Mouse (Mus musculus) urinary bladder, adult 18-20 months (tissue): ENCODE results near the gene Kdm4b.
A peak's percentile ranks its signal among the peaks of the same experiment; 100 is the strongest.

Source experiments
- DNase-seq, 2 experiments: peaks; one replicate each; pipeline ENCODE4 v3.0.0; 2022; ENCODE audit warnings: low spot score in 2 of 2, mixed read lengths in 2 of 2

Kdm4b gene

DNA sequence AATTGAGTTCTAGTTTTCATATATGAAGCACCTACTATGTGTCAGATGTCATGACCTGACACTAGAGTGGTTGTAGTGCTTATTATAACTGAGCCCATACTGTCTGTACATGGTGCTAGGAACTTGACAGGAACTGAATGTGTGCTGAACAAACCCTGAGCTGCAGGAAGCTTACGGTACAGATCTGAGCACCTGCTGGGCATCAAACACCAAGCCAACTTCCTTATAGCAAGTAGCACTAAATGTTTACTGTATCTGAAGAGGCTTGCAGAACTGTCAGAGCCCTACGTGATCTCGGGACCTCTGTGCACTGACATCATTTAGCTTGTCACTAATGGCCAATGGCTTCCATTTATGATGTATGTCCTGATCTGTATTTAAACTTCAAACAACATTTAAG lies 105.7 kb downstream of the Kdm4b start:
- DNase-seq, result no peak

DNA sequence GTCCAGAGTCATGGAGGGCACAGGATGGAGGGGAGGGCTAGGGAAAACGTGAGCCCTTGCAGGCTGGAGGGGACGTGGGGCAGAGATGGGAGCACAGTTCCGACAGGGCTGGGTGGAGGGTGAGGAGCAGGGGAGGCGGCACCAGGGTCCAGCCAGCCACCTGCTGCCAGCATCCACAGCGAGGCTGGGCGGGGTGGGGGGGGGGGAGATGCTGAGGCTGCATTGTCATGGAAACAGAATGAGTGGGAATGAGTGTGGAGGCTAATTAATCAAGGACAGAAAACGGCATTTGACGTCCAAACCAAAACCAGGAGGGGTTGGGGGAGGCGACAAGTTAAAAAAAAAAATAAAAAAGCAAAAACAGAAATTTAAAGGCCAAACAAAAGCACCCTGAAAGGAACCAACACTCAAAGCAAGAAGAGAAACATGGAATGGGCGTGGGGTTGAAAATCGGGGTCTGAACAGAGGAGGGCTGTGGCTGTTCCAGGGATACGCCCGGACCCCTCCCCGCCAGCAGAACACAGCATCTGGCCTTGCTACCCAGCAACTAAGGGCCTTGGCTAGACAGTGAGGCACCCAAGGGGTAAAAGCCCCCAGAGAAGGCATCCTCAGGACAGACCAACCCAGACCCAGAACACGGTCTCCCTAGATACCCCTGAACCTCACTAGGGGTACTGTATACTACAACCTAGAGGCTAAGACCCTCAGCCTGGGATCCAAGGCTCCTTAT lies 114.0 kb downstream of the Kdm4b start:
- DNase-seq, result no peak

DNA sequence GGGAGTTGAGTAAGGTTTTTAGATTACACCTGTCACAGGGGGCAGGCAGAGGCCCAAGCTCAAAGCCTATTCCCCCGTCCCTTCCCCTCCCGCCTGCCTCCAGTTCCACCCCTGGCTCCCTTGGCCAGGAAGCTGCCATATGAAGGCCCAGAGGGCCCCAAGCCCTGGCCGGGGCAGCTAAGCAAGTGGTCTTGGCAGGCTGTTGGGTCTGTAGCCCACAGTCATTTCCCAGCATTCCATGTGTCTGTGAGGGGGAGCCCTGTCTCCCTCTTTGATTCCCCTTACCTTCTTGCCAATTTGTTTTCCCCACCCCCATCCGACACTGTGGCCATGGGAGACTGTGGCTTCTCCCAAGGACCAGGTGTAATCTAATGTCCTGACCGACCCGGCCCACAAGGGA lies 116.5 kb downstream of the Kdm4b start:
- no peak for DNase-seq

DNA sequence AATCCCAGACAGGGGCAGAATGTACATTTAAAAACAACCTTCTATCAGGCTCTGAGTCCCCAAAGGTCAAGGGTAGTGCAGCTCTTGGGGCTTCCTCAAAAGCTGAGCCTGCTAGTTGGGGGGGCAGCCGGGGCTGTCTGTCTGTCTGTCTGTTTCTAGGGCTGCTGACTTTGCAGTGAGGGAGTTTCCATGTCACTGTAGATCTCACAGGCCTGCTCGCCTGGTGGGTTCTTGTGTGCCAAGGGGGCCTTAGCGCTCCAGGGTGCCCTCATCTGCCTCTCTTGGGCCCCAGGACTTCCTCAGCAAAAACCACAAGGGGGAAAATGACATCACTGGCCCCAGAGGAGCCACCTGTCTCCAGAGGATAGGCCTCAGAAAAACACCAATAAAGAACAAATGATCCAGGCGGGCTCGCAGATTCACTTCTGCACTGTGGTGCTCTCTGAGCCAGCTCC lies 117.5 kb downstream of the Kdm4b start:
- no peak for DNase-seq

DNA sequence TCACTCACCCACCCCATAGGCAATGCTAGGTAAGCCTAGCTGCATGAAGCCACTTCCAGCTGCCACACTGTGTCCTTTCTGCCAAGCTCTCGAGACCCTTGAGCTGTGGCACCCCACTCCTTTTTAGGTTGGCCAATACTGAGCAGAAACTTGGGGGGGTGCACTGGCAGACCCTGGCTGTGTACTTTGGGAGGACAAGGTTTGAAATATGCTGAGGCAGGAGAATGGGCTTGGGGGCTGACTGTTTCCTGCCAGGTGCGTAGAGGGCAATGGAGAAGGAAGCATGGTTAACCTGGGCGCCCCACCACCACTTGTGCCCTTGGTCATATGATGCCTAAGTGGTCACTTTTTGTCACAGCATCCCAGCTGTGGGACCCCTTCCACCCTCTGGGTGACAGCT lies 118.9 kb downstream of the Kdm4b start:
- DNase-seq, result no peak

DNA sequence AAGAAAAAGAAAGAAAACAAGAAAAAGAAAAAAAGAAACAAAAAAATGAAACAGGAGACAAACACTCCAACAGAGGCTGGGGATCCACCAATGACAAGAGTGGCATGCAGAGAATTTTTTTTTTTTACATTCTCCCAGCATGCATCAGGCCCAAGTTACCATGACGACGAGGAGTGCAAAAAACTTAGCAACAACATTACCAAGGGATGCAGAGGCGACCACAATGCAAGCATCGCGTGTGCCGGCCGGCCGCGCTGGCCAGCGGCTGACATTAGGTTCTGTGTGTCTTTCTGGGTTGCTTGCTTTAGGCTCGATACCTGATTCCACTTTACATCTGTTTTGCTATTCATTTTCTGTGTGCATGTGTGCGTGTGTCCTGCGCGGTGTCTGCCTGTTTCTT lies 119.5 kb downstream of the Kdm4b start:
- no peak for DNase-seq

DNA sequence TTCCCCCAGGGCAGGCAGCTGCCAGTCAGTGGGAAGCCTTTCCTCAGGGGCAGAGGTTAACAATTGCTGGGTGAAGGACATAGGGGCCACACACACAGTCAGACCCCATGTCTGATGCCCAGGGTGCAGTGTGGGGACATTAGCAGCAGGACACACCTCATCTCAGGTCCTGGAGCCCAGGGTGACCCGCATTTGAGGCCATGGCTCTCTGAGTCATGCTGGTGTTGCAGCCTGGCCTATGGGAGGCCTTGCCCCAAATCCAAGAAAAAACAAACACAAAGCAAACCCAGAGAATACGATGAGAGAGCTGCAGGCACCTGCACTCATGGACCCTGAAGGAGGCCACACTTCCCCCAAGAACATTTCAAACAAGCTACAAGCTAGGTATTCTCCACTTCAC lies 121.9 kb downstream of the Kdm4b start:
- peak in 1 of 2 experiments; percentile 45 for DNase-seq
